Mouse (Mus musculus): ENCODE data around the gene Rp2.

Rp2 gene

GRCm38 (mm10) chrX:20364391-20365365, at the start of gene Rp2:
Rp2 (plus strand) TSS chrX:20364481.
- no peak for TF ChIP-seq GATA4 (IDR thresholded peaks at IDR 0.05; ENCODE audit: insufficient replicate concordance, low read length)

- no peak for TF ChIP-seq GATA4 (IDR thresholded peaks at IDR 0.05; ENCODE audit: insufficient replicate concordance, low read length)
Measured at GRCm38 (mm10) chrX:20332756-20333155, 31.5 kb upstream of the Rp2 start.

- TF ChIP-seq GATA4 (IDR thresholded peaks at IDR 0.05; ENCODE audit: insufficient replicate concordance, low read length) = no peak
Measured at GRCm38 (mm10) chrX:20335722-20336121, 28.6 kb upstream of the Rp2 start.

GRCm38 (mm10) chrX:20344980-20345379, 19.3 kb upstream of the Rp2 start:
- TF ChIP-seq GATA4 (IDR thresholded peaks at IDR 0.05; ENCODE audit: insufficient replicate concordance, low read length) = no peak

GRCm38 (mm10) chrX:20346355-20346754, 17.9 kb upstream of the Rp2 start:
- no peak for TF ChIP-seq GATA4 (IDR thresholded peaks at IDR 0.05; ENCODE audit: insufficient replicate concordance, low read length)

- TF ChIP-seq GATA4 (IDR thresholded peaks at IDR 0.05; ENCODE audit: insufficient replicate concordance, low read length) = no peak
Measured at GRCm38 (mm10) chrX:20355283-20355682, 9.0 kb upstream of the Rp2 start.

- TF ChIP-seq GATA4 (IDR thresholded peaks at IDR 0.05; ENCODE audit: insufficient replicate concordance, low read length) = no peak
Measured at GRCm38 (mm10) chrX:20356309-20356708, 8.0 kb upstream of the Rp2 start.

- no peak for TF ChIP-seq GATA4 (IDR thresholded peaks at IDR 0.05; ENCODE audit: insufficient replicate concordance, low read length)
Measured at GRCm38 (mm10) chrX:20366036-20366435, 1.8 kb downstream of the Rp2 start.

GRCm38 (mm10) chrX:20379347-20380014, 15.2 kb downstream of the Rp2 start:
- TF ChIP-seq GATA4 (IDR thresholded peaks at IDR 0.05; ENCODE audit: insufficient replicate concordance, low read length) = no peak

- TF ChIP-seq GATA4 (IDR thresholded peaks at IDR 0.05; ENCODE audit: insufficient replicate concordance, low read length) = no peak
Measured at GRCm38 (mm10) chrX:20382260-20382659, 18.0 kb downstream of the Rp2 start.

GRCm38 (mm10) chrX:20387006-20387405, 22.7 kb downstream of the Rp2 start:
- no peak for TF ChIP-seq GATA4 (IDR thresholded peaks at IDR 0.05; ENCODE audit: insufficient replicate concordance, low read length)

- TF ChIP-seq GATA4 (IDR thresholded peaks at IDR 0.05; ENCODE audit: insufficient replicate concordance, low read length) = no peak
Measured at GRCm38 (mm10) chrX:20392942-20393341, 28.7 kb downstream of the Rp2 start.

- TF ChIP-seq GATA4 (IDR thresholded peaks at IDR 0.05; ENCODE audit: insufficient replicate concordance, low read length) = no peak
Measured at GRCm38 (mm10) chrX:20404068-20404467, 39.8 kb downstream of the Rp2 start.

GRCm38 (mm10) chrX:20406909-20407308, 42.6 kb downstream of the Rp2 start:
- TF ChIP-seq GATA4 (IDR thresholded peaks at IDR 0.05; ENCODE audit: insufficient replicate concordance, low read length) = no peak

GRCm38 (mm10) chrX:20407676-20408075, 43.4 kb downstream of the Rp2 start:
- no peak for TF ChIP-seq GATA4 (IDR thresholded peaks at IDR 0.05; ENCODE audit: insufficient replicate concordance, low read length)

GRCm38 (mm10) chrX:20411382-20411781, 47.1 kb downstream of the Rp2 start:
- no peak for TF ChIP-seq GATA4 (IDR thresholded peaks at IDR 0.05; ENCODE audit: insufficient replicate concordance, low read length)

Data from liver, adult (tissue).